Mouse (Mus musculus): ENCODE measurements around the gene Pigc. TPM values are rescaled to one million over a fixed set of nuclear protein-coding genes. Genes with fewer than 3 reads are reported as not detected.

Pigc gene
- 40.8 and 45.8 TPM in 2 replicates for polyA plus RNA-seq (2014; fragmentation: Nextera tagmentation; extraction: Ambion mirVana)

DNA sequence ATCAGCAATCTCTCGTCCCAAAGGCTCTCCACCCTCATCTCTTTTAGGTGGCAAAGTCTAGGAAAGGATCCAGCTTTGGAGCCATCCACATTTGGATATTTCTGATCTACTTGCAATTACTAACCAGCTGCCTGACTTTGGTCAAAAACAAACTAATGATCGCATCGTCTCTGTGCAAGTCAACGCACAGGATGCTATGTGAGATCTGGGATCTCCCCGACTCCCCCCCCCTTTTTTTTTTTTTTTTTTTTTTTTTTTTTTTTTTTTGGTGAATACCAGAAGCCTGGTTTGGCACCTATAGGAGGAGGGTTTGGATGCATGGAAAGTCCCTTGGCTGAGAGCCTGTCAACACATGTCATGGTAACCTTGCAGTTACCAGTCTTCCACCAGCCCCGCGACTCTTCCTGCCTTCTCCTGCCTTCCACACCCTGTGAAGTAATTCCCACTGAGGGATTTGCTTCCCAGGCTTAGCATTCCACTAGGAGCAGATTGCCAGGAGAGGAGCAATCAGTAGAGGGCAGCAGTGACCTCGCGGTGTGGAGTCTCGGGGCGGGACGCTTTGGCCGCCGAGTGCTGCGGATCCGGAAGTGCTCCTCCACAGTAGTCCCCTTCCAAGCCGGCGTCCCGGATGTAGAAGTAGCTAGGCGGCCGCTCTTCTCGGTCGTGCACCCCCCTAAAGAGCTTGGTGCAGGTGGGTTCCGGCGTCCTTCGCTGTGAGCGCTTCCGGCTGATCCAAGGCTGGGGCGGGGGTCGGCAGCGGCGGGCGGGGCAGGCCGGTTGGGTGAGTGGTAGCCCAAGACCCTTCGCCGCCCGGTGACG, at the start of gene Pigc:
Gene Pigc, plus strand, starts transcription at position 598 of the 819 bp plus-strand sequence.
- ATAC-seq (ENCODE audit: low read depth) = peak; percentile 99

DNA sequence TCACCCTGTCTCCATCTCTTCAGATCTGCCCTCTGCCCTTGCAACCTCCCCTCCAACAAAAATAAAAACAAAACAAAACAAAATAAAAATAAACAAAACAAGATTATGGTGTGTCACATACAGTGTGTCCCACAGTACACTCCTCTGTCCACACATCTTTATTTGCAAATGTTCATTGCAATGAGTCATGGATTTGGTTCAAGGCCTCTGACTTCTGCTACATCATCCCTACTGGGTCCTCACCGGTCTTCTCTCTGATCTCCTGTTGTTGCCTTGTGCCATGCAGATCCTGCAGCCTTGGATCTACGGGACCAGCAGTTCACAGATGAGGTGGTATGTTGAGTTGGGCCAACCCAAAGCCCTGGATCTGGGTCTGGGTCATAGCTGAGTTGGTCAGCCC, 49.4 kb upstream of the Pigc start:
- Histone ChIP-seq H3K4me1 (ENCODE audit: control insufficient read depth, insufficient read depth, low read length) (peaks cover 7% of the 10 kb centered on the region), H3K4me2 (ENCODE audit: low read depth, low read length) (no peak overlapping the region), H3K27ac (replicated peaks; ENCODE audit: low read depth, low read length) (no peak overlapping the region), H3K36me3 (ENCODE audit: control insufficient read depth, insufficient read depth, low read length) (no peaks in the 10 kb centered on the region), H3K9me3 (ENCODE audit: control insufficient read depth, low read length) (no peaks in the 10 kb centered on the region), H3K9ac (ENCODE audit: low read depth, low read length) (no peak overlapping the region), H3K27me3 (replicated peaks; ENCODE audit: control insufficient read depth, insufficient read depth, low read length) (no peaks in the 10 kb centered on the region), H3K4me3 (ENCODE audit: low read depth, low read length) (no peak overlapping the region)
- ATAC-seq (ENCODE audit: low read depth) (no peak), DNase-seq (ENCODE audit: low spot score) (no peak)
- WGBS = 91% methylated on average over 2 of the region's 2 CpGs

More for the DNA sequence above, at the start of gene Pigc:
- Histone ChIP-seq H3K4me2 (ENCODE audit: low read depth, low read length) (peak within 1 kb of the TSS; percentile 68), H3K27me3 (replicated peaks; ENCODE audit: control insufficient read depth, insufficient read depth, low read length) (no peaks in the 10 kb centered on the region), H3K9ac (ENCODE audit: low read depth, low read length) (peak within 1 kb of the TSS; percentile 80), H3K4me3 (ENCODE audit: low read depth, low read length) (peak within 1 kb of the TSS; percentile 66), H3K27ac (replicated peaks; ENCODE audit: low read depth, low read length) (peak within 1 kb of the TSS; percentile 81), H3K4me1 (ENCODE audit: control insufficient read depth, insufficient read depth, low read length) (peaks cover 12% of the 10 kb centered on the region), H3K36me3 (ENCODE audit: control insufficient read depth, insufficient read depth, low read length) (peaks cover 10% of the 10 kb centered on the region; the same call in 1 of the 2 replicates), H3K9me3 (ENCODE audit: control insufficient read depth, low read length) (no peaks in the 10 kb centered on the region)
- peak; percentile 98 for DNase-seq (ENCODE audit: low spot score)
- WGBS = 4% methylated on average over 30 of the region's 38 CpGs

DNA sequence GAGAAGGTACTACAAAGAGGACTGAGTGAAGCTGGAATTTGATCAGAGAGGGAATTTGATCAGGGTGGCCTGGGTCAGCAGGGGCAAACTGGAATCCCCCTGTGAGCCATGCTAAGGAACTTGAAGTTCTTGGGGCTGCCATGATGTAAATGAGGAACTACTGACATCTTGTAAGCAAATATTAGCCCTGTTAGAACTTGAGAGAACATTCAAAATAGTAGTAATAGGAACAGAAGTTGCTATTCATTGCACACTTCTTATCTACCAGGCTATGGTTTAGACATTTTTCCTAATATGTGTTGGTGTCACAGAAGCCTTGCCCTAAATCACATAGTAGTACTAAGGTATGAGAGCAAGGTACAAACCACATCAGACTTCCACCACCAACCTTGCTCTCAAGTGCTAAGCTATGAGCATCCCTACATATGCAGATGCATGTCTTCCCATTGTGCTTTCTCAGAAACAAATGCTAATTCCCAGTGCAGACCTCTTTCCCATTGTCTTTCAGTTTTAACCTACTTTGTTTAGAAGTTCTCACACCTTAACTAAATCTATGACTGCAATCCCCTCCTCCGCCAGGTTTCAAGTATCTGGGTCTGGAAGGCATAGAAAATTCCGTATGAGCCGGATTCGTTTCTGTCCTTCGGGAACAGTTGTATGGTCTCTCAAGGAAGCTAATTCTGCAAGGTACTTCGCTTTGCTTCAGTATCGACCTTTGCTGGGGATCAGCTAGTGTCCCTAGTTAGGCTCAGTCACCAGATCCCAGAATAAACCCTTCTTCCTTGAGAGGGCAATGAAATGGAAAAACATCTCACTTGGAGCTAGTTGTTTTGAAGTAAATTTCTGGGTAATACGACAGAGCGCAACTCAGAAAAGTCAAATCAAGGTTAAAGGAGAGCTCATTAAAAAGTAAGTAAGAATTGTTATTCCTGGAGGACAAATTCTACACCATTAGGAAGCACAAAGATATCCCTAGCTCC, 48.2 kb upstream of the Pigc start:
- Histone ChIP-seq H3K27me3 (replicated peaks; ENCODE audit: control insufficient read depth, insufficient read depth, low read length) (no peaks in the 10 kb centered on the region), H3K9ac (ENCODE audit: low read depth, low read length) (no peak overlapping the region), H3K27ac (replicated peaks; ENCODE audit: low read depth, low read length) (no peak overlapping the region), H3K4me3 (ENCODE audit: low read depth, low read length) (no peak overlapping the region), H3K9me3 (ENCODE audit: control insufficient read depth, low read length) (no peaks in the 10 kb centered on the region), H3K4me2 (ENCODE audit: low read depth, low read length) (no peak overlapping the region), H3K4me1 (ENCODE audit: control insufficient read depth, insufficient read depth, low read length) (peaks cover 7% of the 10 kb centered on the region), H3K36me3 (ENCODE audit: control insufficient read depth, insufficient read depth, low read length) (no peaks in the 10 kb centered on the region)
- WGBS = 69% methylated on average over 9 of the region's 9 CpGs
- DNase-seq (ENCODE audit: low spot score) (no peak), ATAC-seq (ENCODE audit: low read depth) (no peak)

DNA sequence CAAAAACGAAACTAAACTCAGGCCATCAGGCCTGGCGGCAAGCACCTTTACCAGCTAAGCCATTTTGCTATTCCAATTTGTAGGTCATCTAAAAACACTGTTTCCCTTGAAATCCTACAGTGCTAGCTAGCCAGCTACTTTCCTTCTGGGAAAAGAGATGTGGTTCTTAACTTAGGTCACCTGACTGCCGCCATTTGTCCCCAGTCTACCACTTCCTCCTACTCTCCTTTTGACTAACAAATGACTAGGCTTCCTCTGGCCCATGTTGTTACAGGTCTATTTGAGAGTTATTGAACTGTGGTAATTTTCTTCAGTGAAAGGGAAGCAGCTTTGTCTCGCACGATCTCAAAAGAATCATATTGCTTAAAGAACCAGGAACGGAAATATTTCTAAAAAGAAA, 47.1 kb upstream of the Pigc start:
- Histone ChIP-seq H3K36me3 (ENCODE audit: control insufficient read depth, insufficient read depth, low read length) (no peaks in the 10 kb centered on the region), H3K4me1 (ENCODE audit: control insufficient read depth, insufficient read depth, low read length) (peaks cover 7% of the 10 kb centered on the region), H3K9ac (ENCODE audit: low read depth, low read length) (no peak overlapping the region), H3K9me3 (ENCODE audit: control insufficient read depth, low read length) (no peaks in the 10 kb centered on the region), H3K27me3 (replicated peaks; ENCODE audit: control insufficient read depth, insufficient read depth, low read length) (no peaks in the 10 kb centered on the region), H3K4me2 (ENCODE audit: low read depth, low read length) (no peak overlapping the region), H3K4me3 (ENCODE audit: low read depth, low read length) (no peak overlapping the region), H3K27ac (replicated peaks; ENCODE audit: low read depth, low read length) (no peak overlapping the region)
- 82% methylated on average over 6 of the region's 6 CpGs for WGBS
- DNase-seq (ENCODE audit: low spot score) (no peak), ATAC-seq (ENCODE audit: low read depth) (no peak)

DNA sequence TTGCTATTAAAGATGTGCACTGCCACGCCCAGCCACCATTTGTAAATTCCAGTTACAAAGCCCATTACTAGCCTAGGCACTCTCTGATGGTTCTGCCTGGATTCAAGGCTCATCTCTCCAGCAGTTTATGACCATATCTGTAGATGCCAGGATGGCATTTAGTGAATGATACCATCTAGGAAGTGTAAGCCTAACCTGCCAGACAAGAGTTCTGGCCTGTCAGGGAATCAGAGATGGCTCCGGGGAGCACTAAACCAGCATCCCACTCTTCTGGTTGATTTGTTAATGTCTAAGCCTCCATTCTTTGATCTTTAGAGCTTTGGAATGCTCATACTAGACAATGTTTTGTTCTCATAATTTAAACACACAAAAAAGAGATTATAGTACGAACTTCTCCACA, 44.7 kb upstream of the Pigc start:
- no peak overlapping the region for H3K9ac ChIP-seq (ENCODE audit: low read depth, low read length)
- ATAC-seq (ENCODE audit: low read depth) (no peak), DNase-seq (ENCODE audit: low spot score) (no peak)
- H3K4me3 ChIP-seq (ENCODE audit: low read depth, low read length) = no peak overlapping the region
- H3K4me1 ChIP-seq (ENCODE audit: control insufficient read depth, insufficient read depth, low read length) = no peaks in the 10 kb centered on the region
- no peak overlapping the region for H3K27ac ChIP-seq (replicated peaks; ENCODE audit: low read depth, low read length)
- no peaks in the 10 kb centered on the region for H3K36me3 ChIP-seq (ENCODE audit: control insufficient read depth, insufficient read depth, low read length)
- no peaks in the 10 kb centered on the region for H3K27me3 ChIP-seq (replicated peaks; ENCODE audit: control insufficient read depth, insufficient read depth, low read length)
- 68% methylated on average over 3 of the region's 3 CpGs for WGBS
- H3K4me2 ChIP-seq (ENCODE audit: low read depth, low read length) = no peak overlapping the region
- no peaks in the 10 kb centered on the region for H3K9me3 ChIP-seq (ENCODE audit: control insufficient read depth, low read length)

DNA sequence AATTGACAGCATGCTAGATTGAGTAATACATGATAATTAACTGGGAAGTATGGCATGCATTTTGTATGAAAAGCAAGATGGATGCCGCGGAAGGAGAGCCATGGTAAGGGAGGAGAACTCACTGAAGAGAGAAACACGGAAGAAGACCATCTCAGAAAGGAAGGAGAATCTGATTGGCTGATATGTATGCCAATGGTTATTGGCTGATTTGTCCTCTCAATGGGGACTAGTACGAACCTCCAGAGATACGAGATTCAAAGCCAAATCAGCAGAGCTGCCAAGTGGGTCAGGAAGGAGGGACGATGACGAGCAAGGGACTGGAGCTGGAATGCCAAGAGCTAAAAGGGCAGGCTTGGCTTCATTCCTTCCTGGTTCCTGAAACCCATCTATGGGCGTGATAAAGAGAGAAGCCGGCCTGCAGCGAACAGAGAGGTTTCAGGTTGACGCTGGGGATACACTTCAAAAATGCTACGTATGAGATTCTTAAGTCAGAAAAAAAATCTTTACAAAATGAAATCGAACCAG, 43.6 kb upstream of the Pigc start:
- ATAC-seq (ENCODE audit: low read depth) = no peak
- H3K27me3 ChIP-seq (replicated peaks; ENCODE audit: control insufficient read depth, insufficient read depth, low read length) = no peaks in the 10 kb centered on the region
- 82% methylated on average over 13 of the region's 13 CpGs for WGBS
- no peaks in the 10 kb centered on the region for H3K36me3 ChIP-seq (ENCODE audit: control insufficient read depth, insufficient read depth, low read length)
- no peak overlapping the region for H3K9ac ChIP-seq (ENCODE audit: low read depth, low read length)
- H3K4me2 ChIP-seq (ENCODE audit: low read depth, low read length) = no peak overlapping the region
- no peak overlapping the region for H3K27ac ChIP-seq (replicated peaks; ENCODE audit: low read depth, low read length)
- no peak overlapping the region for H3K4me3 ChIP-seq (ENCODE audit: low read depth, low read length)
- peak; percentile 23 for DNase-seq (ENCODE audit: low spot score)
- H3K9me3 ChIP-seq (ENCODE audit: control insufficient read depth, low read length) = no peaks in the 10 kb centered on the region
- H3K4me1 ChIP-seq (ENCODE audit: control insufficient read depth, insufficient read depth, low read length) = no peaks in the 10 kb centered on the region

DNA sequence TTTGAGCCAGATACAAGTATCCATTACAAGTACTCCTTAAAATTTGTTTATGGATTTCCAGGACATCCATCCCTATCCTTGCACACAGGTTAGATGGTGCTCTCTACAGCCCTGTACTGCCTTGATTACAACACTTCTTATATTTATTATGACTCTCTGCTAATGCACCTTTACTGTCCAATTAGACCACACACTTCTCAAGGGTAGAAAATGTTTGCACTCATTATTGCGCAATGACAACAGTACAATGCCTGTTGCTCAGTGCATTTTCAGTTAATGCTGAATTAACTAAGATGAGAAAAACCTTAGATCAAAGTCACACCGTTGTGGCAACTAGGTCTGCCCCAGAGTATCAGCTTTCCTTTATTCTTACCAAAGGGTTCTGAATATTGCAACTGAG, 41.0 kb upstream of the Pigc start:
- ATAC-seq (ENCODE audit: low read depth) (no peak), DNase-seq (ENCODE audit: low spot score) (no peak)
- Histone ChIP-seq H3K27ac (replicated peaks; ENCODE audit: low read depth, low read length) (no peak overlapping the region), H3K36me3 (ENCODE audit: control insufficient read depth, insufficient read depth, low read length) (no peaks in the 10 kb centered on the region), H3K9me3 (ENCODE audit: control insufficient read depth, low read length) (no peaks in the 10 kb centered on the region), H3K4me2 (ENCODE audit: low read depth, low read length) (no peak overlapping the region), H3K4me3 (ENCODE audit: low read depth, low read length) (no peak overlapping the region), H3K9ac (ENCODE audit: low read depth, low read length) (no peak overlapping the region), H3K4me1 (ENCODE audit: control insufficient read depth, insufficient read depth, low read length) (no peaks in the 10 kb centered on the region), H3K27me3 (replicated peaks; ENCODE audit: control insufficient read depth, insufficient read depth, low read length) (no peaks in the 10 kb centered on the region)
- 81% methylated on average over 2 of the region's 2 CpGs for WGBS

DNA sequence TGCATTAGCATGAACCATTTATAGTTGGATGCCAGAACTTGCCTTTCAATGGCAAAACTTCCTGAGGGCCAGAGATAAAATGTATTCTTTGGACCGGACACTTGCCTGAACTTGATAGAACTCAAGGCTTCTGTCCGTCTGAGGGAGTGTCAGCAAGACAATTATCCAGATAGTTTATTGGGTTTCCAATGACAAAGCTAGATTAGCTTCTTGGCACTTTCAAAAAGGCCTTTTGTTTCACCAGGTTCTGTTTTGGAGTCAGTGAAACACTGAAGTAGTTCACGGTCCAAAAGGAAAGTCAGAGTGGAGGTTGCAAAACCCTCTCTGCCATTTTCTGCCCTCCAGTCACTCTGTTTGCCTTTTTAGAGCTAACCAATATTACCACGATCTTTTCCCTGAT, 37.7 kb upstream of the Pigc start:
- Histone ChIP-seq H3K4me2 (ENCODE audit: low read depth, low read length) (no peak overlapping the region), H3K27me3 (replicated peaks; ENCODE audit: control insufficient read depth, insufficient read depth, low read length) (no peaks in the 10 kb centered on the region), H3K36me3 (ENCODE audit: control insufficient read depth, insufficient read depth, low read length) (no peaks in the 10 kb centered on the region), H3K27ac (replicated peaks; ENCODE audit: low read depth, low read length) (no peak overlapping the region), H3K4me3 (ENCODE audit: low read depth, low read length) (no peak overlapping the region), H3K9ac (ENCODE audit: low read depth, low read length) (no peak overlapping the region), H3K4me1 (ENCODE audit: control insufficient read depth, insufficient read depth, low read length) (no peaks in the 10 kb centered on the region), H3K9me3 (ENCODE audit: control insufficient read depth, low read length) (no peaks in the 10 kb centered on the region)
- no peak for DNase-seq (ENCODE audit: low spot score)
- 74% methylated on average over 4 of the region's 4 CpGs for WGBS
- no peak for ATAC-seq (ENCODE audit: low read depth)
